Comparison of ENCODE assay signal across 12 mouse cellular contexts in the genomic region with DNA sequence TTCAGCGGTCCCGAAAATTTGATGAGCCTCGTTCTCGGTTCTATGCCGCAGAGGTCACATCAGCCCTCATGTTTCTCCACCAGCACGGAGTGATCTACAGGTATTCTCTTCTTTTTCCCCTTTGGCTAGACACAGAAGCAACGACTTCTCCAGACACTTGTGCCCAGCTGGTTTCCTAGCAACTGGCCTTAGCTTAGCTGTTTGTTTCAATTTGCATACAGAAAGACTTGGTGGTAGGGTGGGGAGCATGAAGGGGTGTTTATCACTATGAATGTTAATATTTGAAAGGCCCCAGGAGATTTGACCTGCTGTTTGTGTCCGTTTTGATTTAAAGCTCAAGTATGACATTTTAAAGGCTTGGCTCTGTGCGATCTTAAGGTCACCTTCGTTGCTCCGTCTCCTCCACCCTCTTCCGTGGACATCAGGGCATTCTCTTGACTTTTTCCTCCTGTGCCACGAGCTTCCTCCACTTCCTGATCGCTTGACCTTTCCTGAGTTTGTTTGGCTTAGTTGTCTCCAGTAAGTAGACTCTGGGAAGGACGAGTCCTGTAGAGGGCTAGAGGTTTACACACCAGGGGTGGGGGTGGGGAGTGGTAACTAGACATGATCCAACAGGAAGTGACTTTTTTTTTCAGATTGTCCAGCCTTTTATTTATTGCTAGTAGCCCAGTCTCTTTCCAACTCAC. TPM values are rescaled to one million over a fixed set of nuclear protein-coding genes. Genes with fewer than 3 reads are reported as not detected.
DNase-seq lines count a peak whose midpoint lies in the region; ATAC-seq and TF ChIP-seq lines count a peak whose summit lies in the region.
"Had no signal": no experiment of that assay in that cellular context is flagged by ENCODE, and none has a peak within 500 bp of the region (broad histone marks: within the 10 kb centered on the region; RNA-seq: fewer than 3 reads in every experiment).

No protein-coding gene starts in this region.

- WGBS in midbrain, embryonic 14.5 days = 79% methylated on average over 15 of the region's 15 CpGs
- 77% methylated on average over 15 of the region's 15 CpGs for WGBS in midbrain, embryonic 13.5 days
- WGBS in stomach, postnatal 0 days = 52% methylated on average over 15 of the region's 15 CpGs

- H3K4me3 ChIP-seq in midbrain, embryonic 14.5 days (replicated peaks; ENCODE audit: low read depth, low read length) = no peak overlapping the region
- H3K4me3 ChIP-seq in midbrain, embryonic 13.5 days (replicated peaks) = no peak overlapping the region
- no peak overlapping the region for H3K4me3 ChIP-seq in stomach, postnatal 0 days (ENCODE audit: low read depth, low read length)
- H3K4me3 ChIP-seq: forebrain, embryonic 15.5 days; liver, embryonic 15.5 days had no signal

- no peak overlapping the region for H3K4me2 ChIP-seq in midbrain, embryonic 14.5 days (ENCODE audit: low read length)
- no peak overlapping the region for H3K4me2 ChIP-seq in midbrain, embryonic 13.5 days (replicated peaks)
- 0 out of 2 replicates have a peak overlapping the region, but pooled peaks have one; percentile 0 for H3K4me2 ChIP-seq in stomach, postnatal 0 days (replicated peaks; ENCODE audit: low read depth)
- H3K4me2 ChIP-seq: forebrain, embryonic 15.5 days; liver, embryonic 15.5 days had no signal

- no peaks in the 10 kb centered on the region for H3K36me3 ChIP-seq in midbrain, embryonic 14.5 days (ENCODE audit: control insufficient read depth, insufficient read depth, low read length)
- no peaks in the 10 kb centered on the region for H3K36me3 ChIP-seq in midbrain, embryonic 13.5 days
- H3K36me3 ChIP-seq in stomach, postnatal 0 days (ENCODE audit: control insufficient read depth, insufficient read depth, low read length) = no peaks in the 10 kb centered on the region
- H3K36me3 ChIP-seq: forebrain, embryonic 15.5 days; liver, embryonic 15.5 days had no signal

- no peaks in the 10 kb centered on the region for H3K27me3 ChIP-seq in midbrain, embryonic 14.5 days (ENCODE audit: control insufficient read depth, insufficient read depth, low read length)
- no peaks in the 10 kb centered on the region for H3K27me3 ChIP-seq in midbrain, embryonic 13.5 days
- no peaks in the 10 kb centered on the region for H3K27me3 ChIP-seq in stomach, postnatal 0 days (ENCODE audit: control insufficient read depth, insufficient read depth, low read length)
- H3K27me3 ChIP-seq: forebrain, embryonic 15.5 days; liver, embryonic 15.5 days had no signal

- H3K27ac ChIP-seq in midbrain, embryonic 14.5 days (replicated peaks; ENCODE audit: low read depth, low read length) = no peak overlapping the region
- H3K27ac ChIP-seq in midbrain, embryonic 13.5 days = no peak overlapping the region
- no peak overlapping the region for H3K27ac ChIP-seq in stomach, postnatal 0 days (replicated peaks)
- H3K27ac ChIP-seq: forebrain, embryonic 15.5 days; liver, embryonic 15.5 days had no signal

- no peak overlapping the region for H3K9ac ChIP-seq in midbrain, embryonic 14.5 days (replicated peaks; ENCODE audit: low read length)
- H3K9ac ChIP-seq in midbrain, embryonic 13.5 days (replicated peaks) = no peak overlapping the region
- H3K9ac ChIP-seq in stomach, postnatal 0 days (ENCODE audit: low read length) = no peak overlapping the region
- H3K9ac ChIP-seq: forebrain, embryonic 15.5 days; liver, embryonic 15.5 days had no signal

- H3K9me3 ChIP-seq in midbrain, embryonic 14.5 days (ENCODE audit: control insufficient read depth, low read length) = no peaks in the 10 kb centered on the region
- H3K9me3 ChIP-seq in midbrain, embryonic 13.5 days = no peaks in the 10 kb centered on the region
- H3K9me3 ChIP-seq in stomach, postnatal 0 days (ENCODE audit: control insufficient read depth, low read length) = no peaks in the 10 kb centered on the region
- H3K9me3 ChIP-seq: forebrain, embryonic 15.5 days; liver, embryonic 15.5 days had no signal

- ATAC-seq in midbrain, embryonic 14.5 days (ENCODE audit: low FRiP score, low TSS enrichment) = no peak
- ATAC-seq in midbrain, embryonic 13.5 days = no peak
- peak; percentile 74 for ATAC-seq in stomach, postnatal 0 days (ENCODE audit: low FRiP score, low TSS enrichment)
- ATAC-seq: forebrain, embryonic 15.5 days had no signal

- DNase-seq in midbrain, embryonic 14.5 days = peak; percentile 14
- DNase-seq in kidney, adult 11 months = peak; percentile 70
- peak; percentile 61 to 74 for DNase-seq in kidney, postnatal 4 days
- no peak for DNase-seq in stomach, postnatal 0 days (ENCODE audit: low spot score)
- no peak for DNase-seq in cerebellum, postnatal 25 days
- no peak for DNase-seq in spleen, postnatal 10 days (ENCODE audit: low spot score in 2 of 2)
- no peak for DNase-seq in neural tube, embryonic 10.5 days (ENCODE audit: extremely low spot score, low spot score)
- DNase-seq: cerebellum, adult 11 months; gastrocnemius, postnatal 25 days had no signal

- TF ChIP-seq EP300 in stomach, postnatal 0 days (optimal IDR thresholded peaks at IDR 0.05) = no peak

- no peaks in the 10 kb centered on the region for H3K4me1 ChIP-seq in midbrain, embryonic 14.5 days (ENCODE audit: control insufficient read depth, insufficient read depth, low read length)
- no peaks in the 10 kb centered on the region for H3K4me1 ChIP-seq in midbrain, embryonic 13.5 days (replicated peaks)
- H3K4me1 ChIP-seq in stomach, postnatal 0 days (replicated peaks; ENCODE audit: control insufficient read depth, insufficient read depth) = no peaks in the 10 kb centered on the region
- H3K4me1 ChIP-seq: forebrain, embryonic 15.5 days; liver, embryonic 15.5 days had no signal

- no peak for TF ChIP-seq CTCF in stomach, postnatal 0 days (IDR thresholded peaks at IDR 0.05; ENCODE audit: low read depth)

RNA-seq across cellular contexts. Expression of gene Gm10309, which starts 54.3 kb away (rescaled TPM):
- 0.13 TPM in 1 of 2 replicates, not detected in the other for polyA plus RNA-seq in midbrain, embryonic 14.5 days (2014; fragmentation: Nextera tagmentation; extraction: Ambion mirVana)
- polyA plus RNA-seq in midbrain, embryonic 13.5 days (2015; fragmentation: Nextera tagmentation; extraction: Ambion mirVana) = 0.19 and 0.38 TPM in 2 replicates
- polyA plus RNA-seq in stomach, postnatal 0 days (2015; fragmentation: Nextera tagmentation; extraction: Ambion mirVana) = 0.07 and 0.08 TPM in 2 replicates
- polyA plus RNA-seq: liver, embryonic 15.5 days had no signal

Comparison
In these comparisons a context has a peak if more than half of its experiments do, and no peak if none do; other contexts are left out.
1. DNase-seq: peak in midbrain, embryonic 14.5 days (single experiment), kidney, adult 11 months (single experiment) and kidney, postnatal 4 days (2 of 2); none in stomach, postnatal 0 days (single experiment), cerebellum, postnatal 25 days (0 of 2), spleen, postnatal 10 days (0 of 2) and neural tube, embryonic 10.5 days (single experiment).